Mouse (Mus musculus): ENCODE measurements around the gene Cfi.

Cfi gene

DNA sequence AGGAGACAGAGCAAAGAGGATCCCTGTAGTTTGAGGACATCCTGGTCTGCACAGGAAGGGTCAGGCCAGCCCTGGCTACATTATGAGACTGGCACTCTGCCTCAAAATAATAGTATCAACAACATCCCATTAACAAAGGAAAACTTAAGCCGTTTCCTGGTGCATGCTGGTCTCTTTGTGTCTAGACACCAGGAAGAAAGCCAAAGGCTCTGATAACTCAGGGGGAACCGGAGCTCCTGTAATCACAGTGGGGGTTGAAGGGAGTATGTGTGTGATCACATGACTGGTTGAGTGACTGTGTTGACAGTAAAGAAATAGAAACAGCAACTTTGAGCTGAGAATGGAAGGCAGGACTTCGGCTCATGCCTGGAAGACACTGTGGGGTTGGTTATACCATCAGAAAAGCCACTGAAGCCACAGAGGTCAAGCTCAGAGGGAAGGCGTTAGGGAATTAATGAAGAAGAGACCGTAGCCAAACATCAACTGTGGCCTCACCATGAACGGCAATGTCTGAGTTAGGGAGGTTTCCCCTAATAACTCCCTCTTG, at the start of gene Cfi:
Cfi (plus strand) TSS at position 497 of the 547 bp plus-strand sequence.
- peak; percentile 36 for DNase-seq (ENCODE audit: low spot score)

- no peak for DNase-seq (ENCODE audit: low spot score)
These were observed 41.9 kb upstream of the Cfi start for GRCm38 (mm10) chr3:129793801-129794200.

- DNase-seq (ENCODE audit: low spot score): no peak
These were observed 38.3 kb upstream of the Cfi start for GRCm38 (mm10) chr3:129797341-129797740.

GRCm38 (mm10) chr3:129798551-129798950, 37.1 kb upstream of the Cfi start:
- DNase-seq (ENCODE audit: low spot score): no peak

- no peak for DNase-seq (ENCODE audit: low spot score)
These were observed 36.7 kb upstream of the Cfi start for GRCm38 (mm10) chr3:129799011-129799410.

DNA sequence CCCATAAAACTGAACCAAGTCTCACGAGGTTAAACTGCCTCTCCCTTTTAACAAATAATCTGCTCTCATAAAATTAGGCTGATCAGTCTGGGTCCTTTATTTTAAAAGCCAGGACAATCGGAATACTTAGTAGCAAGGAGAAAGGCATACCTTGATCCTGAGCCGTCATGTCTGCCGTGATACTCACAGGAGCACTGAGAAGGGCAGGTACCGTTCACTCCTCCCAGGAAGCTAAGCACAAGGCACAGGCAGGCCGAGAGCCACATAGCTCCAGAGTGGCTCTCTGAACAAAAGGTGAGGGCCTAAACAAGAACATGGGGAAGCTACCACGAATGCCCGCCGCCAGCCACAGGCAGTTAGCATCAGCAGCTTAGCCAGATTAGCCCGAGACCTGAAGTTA, 31.9 kb upstream of the Cfi start, which contains the start of gene Lrit3:
Lrit3 (minus strand) TSS at position 266 of the 400 bp plus-strand sequence.
- DNase-seq (ENCODE audit: low spot score): no peak

- no peak for DNase-seq (ENCODE audit: low spot score)
These were observed 14.8 kb upstream of the Cfi start for GRCm38 (mm10) chr3:129820847-129821246.

- DNase-seq (ENCODE audit: low spot score): no peak
These were observed 13.9 kb upstream of the Cfi start for GRCm38 (mm10) chr3:129821736-129822135.

GRCm38 (mm10) chr3:129822206-129822775, 13.4 kb upstream of the Cfi start, which contains the start of gene Rrh:
TSS of gene Rrh (minus strand) at chr3:129822587.
- no peak for DNase-seq (ENCODE audit: low spot score)

- DNase-seq (ENCODE audit: low spot score): no peak
These were observed 12.4 kb upstream of the Cfi start for GRCm38 (mm10) chr3:129823293-129823692.

GRCm38 (mm10) chr3:129824146-129824545, 11.5 kb upstream of the Cfi start:
- no peak for DNase-seq (ENCODE audit: low spot score)

DNA sequence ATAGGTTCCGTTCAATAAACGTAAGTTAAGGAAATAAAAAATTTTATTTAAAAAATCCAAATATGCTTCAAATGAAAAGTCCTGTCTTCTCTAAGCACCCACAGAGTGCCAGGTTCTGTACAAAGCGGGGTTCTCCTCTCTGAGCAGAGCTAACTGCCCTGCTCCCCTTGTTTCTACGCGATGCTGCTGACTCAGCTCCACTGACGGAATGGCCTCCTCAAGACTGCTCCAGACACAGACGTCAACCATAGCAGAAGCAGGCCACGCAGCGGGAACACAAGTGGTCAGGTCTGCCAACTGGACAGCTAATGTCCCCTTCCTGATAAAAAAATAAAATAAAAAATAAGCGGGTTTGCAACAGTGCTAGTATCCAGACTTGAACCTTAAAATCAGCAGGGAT, 10.8 kb upstream of the Cfi start:
- no peak for DNase-seq (ENCODE audit: low spot score)

DNA sequence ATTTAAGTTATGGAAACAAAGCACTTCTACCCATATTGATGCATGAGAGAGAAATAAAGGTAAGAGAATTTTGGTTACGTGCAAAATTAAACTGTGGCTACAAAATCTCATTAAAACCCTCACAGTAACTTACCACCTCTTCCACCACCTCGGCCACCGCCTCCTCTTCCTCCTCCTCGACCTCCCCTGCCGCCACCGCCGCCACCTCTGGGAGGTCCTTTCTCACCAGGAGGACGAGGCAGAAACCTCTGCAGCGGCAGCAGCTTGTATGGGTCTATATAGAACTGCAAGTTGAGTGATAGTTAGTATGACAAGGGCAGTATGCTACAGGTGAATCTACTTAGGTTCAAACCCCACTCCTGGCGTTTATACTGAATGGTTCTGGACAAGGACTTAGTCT, 9.0 kb upstream of the Cfi start:
- DNase-seq (ENCODE audit: low spot score): no peak

DNA sequence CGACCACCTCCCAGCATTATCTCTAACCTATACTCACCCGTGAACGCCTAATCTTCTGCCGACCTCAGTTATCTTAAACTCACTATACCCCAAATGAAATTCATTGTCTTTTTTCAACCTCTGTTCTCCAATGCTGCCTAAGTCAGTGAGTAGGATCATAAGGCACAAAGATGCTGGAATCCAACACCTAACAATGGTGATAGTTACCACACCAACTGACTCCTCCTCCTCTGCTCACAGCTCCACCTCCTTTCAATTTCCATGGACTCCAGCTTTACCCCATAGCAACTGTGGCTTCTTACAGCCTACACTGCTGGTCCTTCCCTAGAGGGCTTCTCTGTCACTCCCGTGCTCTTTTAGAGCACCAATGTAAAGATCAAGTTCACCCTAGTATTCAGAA, 8.0 kb upstream of the Cfi start:
- DNase-seq (ENCODE audit: low spot score): no peak

DNA sequence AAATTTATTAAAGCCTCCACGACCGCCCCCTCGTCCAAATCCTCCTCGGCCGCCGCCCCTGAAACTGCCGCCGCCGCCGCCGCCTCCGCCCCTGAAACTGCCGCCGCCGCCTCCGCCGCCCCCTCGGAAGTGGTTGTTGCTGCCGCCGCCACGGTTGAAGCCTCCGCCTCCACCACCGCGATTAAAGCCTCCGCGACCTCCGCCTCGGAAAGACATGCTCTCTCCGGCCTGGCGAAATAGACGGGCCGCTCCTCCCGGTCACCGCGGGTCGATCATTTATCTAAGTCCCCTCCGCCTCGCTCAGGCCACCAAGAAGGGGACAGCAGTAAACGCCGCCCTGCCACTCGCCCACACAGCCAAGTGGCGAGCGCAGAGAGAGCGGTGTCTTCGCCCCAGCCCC, 5.1 kb upstream of the Cfi start:
- DNase-seq (ENCODE audit: low spot score): peak; percentile 9

- peak; percentile 96 for DNase-seq (ENCODE audit: low spot score)
These were observed 4.6 kb upstream of the Cfi start, which contains the start of gene Gar1 for GRCm38 (mm10) chr3:129831035-129831568. TSS of gene Gar1 (minus strand) at chr3:129831396.

GRCm38 (mm10) chr3:129836051-129836697, 490 bp downstream of the Cfi start:
- DNase-seq (ENCODE audit: low spot score): peak; percentile 46

GRCm38 (mm10) chr3:129836965-129837364, 1.3 kb downstream of the Cfi start:
- DNase-seq (ENCODE audit: low spot score): no peak

GRCm38 (mm10) chr3:129838017-129838416, 2.3 kb downstream of the Cfi start:
- no peak for DNase-seq (ENCODE audit: low spot score)

GRCm38 (mm10) chr3:129845868-129846267, 10.2 kb downstream of the Cfi start:
- DNase-seq (ENCODE audit: low spot score): no peak

GRCm38 (mm10) chr3:129846846-129847245, 11.2 kb downstream of the Cfi start:
- no peak for DNase-seq (ENCODE audit: low spot score)

- DNase-seq (ENCODE audit: low spot score): no peak
These were observed 26.9 kb downstream of the Cfi start for GRCm38 (mm10) chr3:129862592-129862991.

DNA sequence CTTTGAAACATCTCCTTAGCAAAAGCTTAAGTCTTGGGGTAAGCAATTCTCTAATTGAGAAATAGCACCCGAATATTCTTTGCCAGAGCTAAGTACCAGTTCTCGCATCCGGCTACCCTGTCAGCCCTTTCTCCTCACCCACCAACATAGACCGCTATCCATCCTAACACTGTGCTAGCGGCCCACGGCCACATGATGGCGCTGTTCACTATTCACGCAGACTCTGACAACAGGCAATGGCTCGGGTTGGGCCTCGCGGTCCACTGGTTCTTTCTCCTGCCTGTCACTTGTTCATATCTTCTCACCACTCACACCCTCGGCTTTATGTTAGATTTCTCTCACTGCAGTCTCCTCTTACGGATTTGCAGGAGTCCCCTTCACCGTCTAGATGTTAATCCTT, 28.0 kb downstream of the Cfi start:
- DNase-seq (ENCODE audit: low spot score): peak; percentile 21

All from lung, postnatal 25 days (tissue).